Mouse (Mus musculus) kidney, embryonic 15.5 days (tissue): ENCODE data around the gene Atp2a1. TPM values are rescaled to one million over a fixed set of nuclear protein-coding genes. Genes with fewer than 3 reads are reported as not detected.
"Not testable (repeated sequence)": the region's sequence is repeated elsewhere in the genome, so short reads cannot be mapped to it uniquely, and the experiment has no call there.

Source experiments
- ATAC-seq: fragments of 200-750 bp; cut with Nextera tagmentation; replicated peaks from 2 replicates; pipeline ENCODE4 v1.8.0; 2017; ENCODE audit warnings: moderate TSS enrichment; ENCODE audit not compliant: low FRiP score
- H3K27ac ChIP-seq: fragments of 300-500 bp; sonication (generic); 2 replicates; pipeline ENCODE4 v1.5.1; 2015; ENCODE audit warnings: mild to moderate bottlenecking, inconsistent platforms
- H3K27me3 ChIP-seq: fragments of 300-500 bp; sonication (generic); 2 replicates; pipeline ENCODE4 v1.6.1; 2015; ENCODE audit warnings: inconsistent platforms
- H3K36me3 ChIP-seq: fragments of 300-500 bp; sonication (generic); 2 replicates; pipeline ENCODE4 v1.6.1; 2015; ENCODE audit warnings: inconsistent platforms
- H3K4me1 ChIP-seq: fragments of 300-500 bp; sonication (generic); 2 replicates; pipeline ENCODE4 v1.6.1; 2015; ENCODE audit warnings: inconsistent platforms
- H3K4me2 ChIP-seq: fragments of 300-500 bp; sonication (generic); 2 replicates; pipeline ENCODE4 v1.6.1; 2015; ENCODE audit warnings: moderate library complexity, mild to moderate bottlenecking, inconsistent platforms
- H3K4me3 ChIP-seq: fragments of 300-500 bp; sonication (generic); replicated peaks from 2 replicates; pipeline ENCODE4 v1.5.1; 2015; ENCODE audit warnings: mild to moderate bottlenecking, inconsistent platforms
- H3K9ac ChIP-seq: fragments of 300-500 bp; sonication (generic); 2 replicates; pipeline ENCODE4 v1.6.1; 2015; ENCODE audit warnings: mild to moderate bottlenecking, inconsistent platforms
- H3K9me3 ChIP-seq: fragments of 300-500 bp; sonication (generic); replicated peaks from 2 replicates; pipeline ENCODE4 v1.6.1; 2016; ENCODE audit warnings: inconsistent platforms
- WGBS: fragments of 180-500 bp; shearing (Covaris S2); methylation state at CpG from one replicate; pipeline ENCODE4 v1.1.7; 2015; ENCODE audit warnings: mixed read lengths; 5-methylcytosine and 5-hydroxymethylcytosine counted together
- polyA plus RNA-seq: library from polyadenylated mRNA; unstranded; fragments of >200 nt; fragmentation: Nextera tagmentation; extraction: Ambion mirVana; gene quantifications from 2 replicates; pipeline ENCODE4 v1.2.1, GENCODE M21; 2015

The Atp2a1 gene
- polyA plus RNA-seq, 1 experiment from 2014 or later = 13.4 TPM

GRCm38 (mm10) chr7:126424161-126424560 is 38.7 kb downstream of the Atp2a1 start:
- WGBS = 84% methylated on average over 6 of the region's 6 CpGs
- ATAC-seq = no peak

GRCm38 (mm10) chr7:126421756-126422155 is 41.2 kb downstream of the Atp2a1 start:
- Histone ChIP-seq H3K36me3 (no peaks in the 10 kb centered on the region), H3K4me3 (no peak overlapping the region), H3K9me3 (0 out of 2 replicates have a peak, but pooled peaks cover 3% of the 10 kb centered on the region), H3K27ac (no peak overlapping the region), H3K27me3 (no peaks in the 10 kb centered on the region), H3K4me1 (peaks cover under 1% of the 10 kb centered on the region; the same call in 1 of the 2 replicates), H3K4me2 (no peak overlapping the region), H3K9ac (no peak overlapping the region)
- no peak for ATAC-seq
- 80% methylated on average over 5 of the region's 5 CpGs for WGBS

More at GRCm38 (mm10) chr7:126424161-126424560, 38.7 kb downstream of the Atp2a1 start:
- Histone ChIP-seq H3K9me3 (0 out of 2 replicates have a peak, but pooled peaks cover 3% of the 10 kb centered on the region), H3K4me1 (peaks cover 10% of the 10 kb centered on the region), H3K27ac (no peak overlapping the region), H3K4me2 (no peak overlapping the region), H3K36me3 (no peaks in the 10 kb centered on the region), H3K9ac (no peak overlapping the region), H3K27me3 (no peaks in the 10 kb centered on the region), H3K4me3 (no peak overlapping the region)

- Histone ChIP-seq H3K36me3 (no peaks in the 10 kb centered on the region), H3K4me3 (no peak overlapping the region), H3K27ac (no peak overlapping the region), H3K4me2 (no peak overlapping the region), H3K9me3 (no peaks in the 10 kb centered on the region), H3K27me3 (no peaks in the 10 kb centered on the region), H3K4me1 (peaks cover 3% of the 10 kb centered on the region; the same call in 1 of the 2 replicates), H3K9ac (no peak overlapping the region)
- WGBS = 70% methylated on average over 3 of the region's 3 CpGs
- no peak for ATAC-seq
Observed at GRCm38 (mm10) chr7:126418496-126418895, 44.4 kb downstream of the Atp2a1 start.

GRCm38 (mm10) chr7:126417606-126418005 is 45.3 kb downstream of the Atp2a1 start:
- H3K9me3 ChIP-seq = no peaks in the 10 kb centered on the region
- no peaks in the 10 kb centered on the region for H3K27me3 ChIP-seq
- ATAC-seq = no peak
- H3K4me2 ChIP-seq = no peak overlapping the region
- H3K27ac ChIP-seq = no peak overlapping the region
- 82% methylated on average over 4 of the region's 4 CpGs for WGBS
- H3K9ac ChIP-seq = no peak overlapping the region
- H3K4me1 ChIP-seq = peaks cover 3% of the 10 kb centered on the region; the same call in 1 of the 2 replicates
- H3K36me3 ChIP-seq = no peaks in the 10 kb centered on the region
- no peak overlapping the region for H3K4me3 ChIP-seq

- Histone ChIP-seq H3K36me3 (no peaks in the 10 kb centered on the region), H3K4me1 (peaks cover 3% of the 10 kb centered on the region; the same call in 1 of the 2 replicates), H3K9me3 (no peaks in the 10 kb centered on the region), H3K27ac (no peak overlapping the region), H3K9ac (no peak overlapping the region), H3K27me3 (no peaks in the 10 kb centered on the region), H3K4me2 (no peak overlapping the region), H3K4me3 (no peak overlapping the region)
- 41% methylated on average over 8 of the region's 8 CpGs for WGBS
- ATAC-seq = no peak
Observed at GRCm38 (mm10) chr7:126417045-126417444, 45.9 kb downstream of the Atp2a1 start.

- no peaks in the 10 kb centered on the region for H3K27me3 ChIP-seq
- ATAC-seq = no peak
- H3K4me3 ChIP-seq = no peak overlapping the region
- H3K9me3 ChIP-seq = no peaks in the 10 kb centered on the region
- H3K36me3 ChIP-seq = no peaks in the 10 kb centered on the region
- H3K9ac ChIP-seq = no peak overlapping the region
- no peak overlapping the region for H3K4me2 ChIP-seq
- peaks cover 3% of the 10 kb centered on the region; the same call in 1 of the 2 replicates for H3K4me1 ChIP-seq
- no peak overlapping the region for H3K27ac ChIP-seq
- 58% methylated on average over 2 of the region's 2 CpGs for WGBS
Observed at GRCm38 (mm10) chr7:126416615-126417014, 46.3 kb downstream of the Atp2a1 start.

- Histone ChIP-seq H3K27ac (no peak within 1 kb of the TSS), H3K4me1 (peaks cover 3% of the 10 kb centered on the region; the same call in 1 of the 2 replicates), H3K4me2 (no peak within 1 kb of the TSS), H3K4me3 (no peak within 1 kb of the TSS), H3K9ac (no peak within 1 kb of the TSS), H3K27me3 (no peaks in the 10 kb centered on the region), H3K9me3 (no peaks in the 10 kb centered on the region), H3K36me3 (no peaks in the 10 kb centered on the region)
- ATAC-seq = no peak
- WGBS = 79% methylated on average over 6 of the region's 6 CpGs
Observed at GRCm38 (mm10) chr7:126414725-126415124, 48.2 kb downstream of the Atp2a1 start, which contains the start of gene Cd19. Gene Cd19 (minus strand): TSS chr7:126414889.

- no peak overlapping the region for H3K4me3 ChIP-seq
- H3K4me2 ChIP-seq = no peak overlapping the region
- ATAC-seq = no peak
- no peak overlapping the region for H3K9ac ChIP-seq
- no peaks in the 10 kb centered on the region for H3K4me1 ChIP-seq
- H3K27ac ChIP-seq = no peak overlapping the region
- H3K9me3 ChIP-seq = no peaks in the 10 kb centered on the region
- no peaks in the 10 kb centered on the region for H3K27me3 ChIP-seq
- H3K36me3 ChIP-seq = no peaks in the 10 kb centered on the region
- WGBS = 91% methylated on average over 4 of the region's 4 CpGs
Observed at GRCm38 (mm10) chr7:126411061-126411460, 51.8 kb downstream of the Atp2a1 start.

GRCm38 (mm10) chr7:126408686-126409085 is 54.2 kb downstream of the Atp2a1 start:
- WGBS = 85% methylated on average over 2 of the region's 2 CpGs
- H3K36me3 ChIP-seq = no peaks in the 10 kb centered on the region
- no peak overlapping the region for H3K4me2 ChIP-seq
- H3K4me3 ChIP-seq = no peak overlapping the region
- ATAC-seq = no peak
- H3K9ac ChIP-seq = no peak overlapping the region
- H3K9me3 ChIP-seq = no peaks in the 10 kb centered on the region
- H3K4me1 ChIP-seq = no peaks in the 10 kb centered on the region
- H3K27ac ChIP-seq = no peak overlapping the region
- no peaks in the 10 kb centered on the region for H3K27me3 ChIP-seq

- not testable (repeated sequence) for H3K27ac ChIP-seq, H3K9ac ChIP-seq, H3K4me1 ChIP-seq, H3K9me3 ChIP-seq, H3K27me3 ChIP-seq, ATAC-seq, H3K36me3 ChIP-seq, H3K4me3 ChIP-seq, H3K4me2 ChIP-seq
- 80% methylated on average over 8 of the region's 8 CpGs for WGBS
Observed at GRCm38 (mm10) chr7:126402518-126402917, 60.4 kb downstream of the Atp2a1 start.

GRCm38 (mm10) chr7:126399548-126399947 is 63.4 kb downstream of the Atp2a1 start:
- ATAC-seq = no peak

GRCm38 (mm10) chr7:126397822-126398221 is 65.1 kb downstream of the Atp2a1 start:
- Histone ChIP-seq H3K27me3 (no peaks in the 10 kb centered on the region), H3K27ac (no peak overlapping the region), H3K9me3 (no peaks in the 10 kb centered on the region), H3K9ac (no peak overlapping the region), H3K4me2 (no peak overlapping the region), H3K4me1 (peaks cover 7% of the 10 kb centered on the region), H3K36me3 (no peaks in the 10 kb centered on the region), H3K4me3 (no peak overlapping the region)
- ATAC-seq = no peak
- WGBS = 91% methylated on average over 4 of the region's 4 CpGs

More at GRCm38 (mm10) chr7:126399548-126399947, 63.4 kb downstream of the Atp2a1 start:
- WGBS = 12% methylated on average over 5 of the region's 5 CpGs
- Histone ChIP-seq H3K9me3 (no peaks in the 10 kb centered on the region), H3K4me3 (no peak overlapping the region), H3K9ac (no peak overlapping the region), H3K27ac (no peak overlapping the region), H3K4me1 (peaks cover 7% of the 10 kb centered on the region), H3K27me3 (no peaks in the 10 kb centered on the region), H3K4me2 (no peak overlapping the region), H3K36me3 (no peaks in the 10 kb centered on the region)

- H3K9ac ChIP-seq = no peak overlapping the region
- peak overlapping the region; percentile 36; the same call in 1 of the 2 replicates for H3K4me2 ChIP-seq
- no peak for ATAC-seq
- H3K9me3 ChIP-seq = no peaks in the 10 kb centered on the region
- WGBS = 57% methylated on average over 6 of the region's 6 CpGs
- H3K27me3 ChIP-seq = no peaks in the 10 kb centered on the region
- H3K4me3 ChIP-seq = no peak overlapping the region; the same call in 1 of the 2 replicates
- no peaks in the 10 kb centered on the region for H3K36me3 ChIP-seq
- no peak overlapping the region for H3K27ac ChIP-seq
- H3K4me1 ChIP-seq = peaks cover 7% of the 10 kb centered on the region
Observed at GRCm38 (mm10) chr7:126397221-126397620, 65.7 kb downstream of the Atp2a1 start.
